Mouse (Mus musculus) kidney, adult 18-20 months (tissue): ENCODE measurements around the gene Nfkbiz.
"Not testable (repeated sequence)": the region's sequence is repeated elsewhere in the genome, so short reads cannot be mapped to it uniquely, and the experiment has no call there.

Source experiments
- DNase-seq: peaks from one replicate; pipeline ENCODE4 v3.0.0; 2021

Nfkbiz gene

GRCm38 (mm10) chr16:55838510-55839474 lies at the start of gene Nfkbiz:
Nfkbiz (minus strand) TSS chr16:55838899.
- peak; percentile 93 for DNase-seq

- no peak for DNase-seq
These were observed 49.3 kb upstream of the Nfkbiz start for GRCm38 (mm10) chr16:55887814-55888583.

GRCm38 (mm10) chr16:55884246-55884645 lies 45.5 kb upstream of the Nfkbiz start:
- no peak for DNase-seq

- no peak for DNase-seq
These were observed 37.3 kb upstream of the Nfkbiz start for GRCm38 (mm10) chr16:55876025-55876424.

- DNase-seq = no peak
These were observed 25.1 kb upstream of the Nfkbiz start for GRCm38 (mm10) chr16:55863832-55864231.

GRCm38 (mm10) chr16:55863149-55863815 lies 24.6 kb upstream of the Nfkbiz start:
- peak; percentile 74 for DNase-seq

GRCm38 (mm10) chr16:55861104-55861503 lies 22.4 kb upstream of the Nfkbiz start:
- no peak for DNase-seq

GRCm38 (mm10) chr16:55859421-55859820 lies 20.7 kb upstream of the Nfkbiz start:
- DNase-seq = not testable (repeated sequence)

GRCm38 (mm10) chr16:55858465-55858864 lies 19.8 kb upstream of the Nfkbiz start:
- peak; percentile 77 for DNase-seq

GRCm38 (mm10) chr16:55852943-55853727 lies 14.4 kb upstream of the Nfkbiz start:
- DNase-seq = peak; percentile 73

GRCm38 (mm10) chr16:55852515-55852914 lies 13.8 kb upstream of the Nfkbiz start:
- DNase-seq = no peak

- no peak for DNase-seq
These were observed 11.8 kb upstream of the Nfkbiz start for GRCm38 (mm10) chr16:55850485-55850884.

GRCm38 (mm10) chr16:55847679-55848078 lies 9.0 kb upstream of the Nfkbiz start:
- no peak for DNase-seq

- DNase-seq = no peak
These were observed 6.1 kb upstream of the Nfkbiz start for GRCm38 (mm10) chr16:55844847-55845246.

- DNase-seq = no peak
These were observed 5.2 kb upstream of the Nfkbiz start for GRCm38 (mm10) chr16:55843919-55844318.

- DNase-seq = no peak
These were observed 4.4 kb upstream of the Nfkbiz start for GRCm38 (mm10) chr16:55843134-55843533.

GRCm38 (mm10) chr16:55841506-55841905 lies 2.8 kb upstream of the Nfkbiz start:
- DNase-seq = no peak

- DNase-seq = no peak
These were observed 580 bp downstream of the Nfkbiz start for GRCm38 (mm10) chr16:55838129-55838509.

GRCm38 (mm10) chr16:55837653-55838052 lies 1.0 kb downstream of the Nfkbiz start:
- not testable (repeated sequence) for DNase-seq

GRCm38 (mm10) chr16:55837168-55837567 lies 1.5 kb downstream of the Nfkbiz start:
- no peak for DNase-seq

- DNase-seq = no peak
These were observed 2.9 kb downstream of the Nfkbiz start for GRCm38 (mm10) chr16:55835798-55836197.

- DNase-seq = no peak
These were observed 6.1 kb downstream of the Nfkbiz start for GRCm38 (mm10) chr16:55832617-55833016.
